Mouse (Mus musculus): ENCODE results near the gene Iffo1. TPM values are rescaled to one million over a fixed set of nuclear protein-coding genes. Genes with fewer than 3 reads are reported as not detected.

Gene Iffo1
- polyA plus RNA-seq, 1 experiment from 2014 or later: 10.4 TPM

GRCm38 (mm10) chr6:125186203-125186602 is 41.2 kb downstream of the Iffo1 start:
- H3K27ac ChIP-seq: no peak overlapping the region
- H3K36me3 ChIP-seq: peaks cover 88% of the 10 kb centered on the region
- no peaks in the 10 kb centered on the region for H3K27me3 ChIP-seq
- ATAC-seq (replicated peaks; ENCODE audit: low FRiP score): no peak
- peaks cover 10% of the 10 kb centered on the region for H3K4me1 ChIP-seq
- no peaks in the 10 kb centered on the region for H3K9me3 ChIP-seq (replicated peaks)
- no peak overlapping the region for H3K4me3 ChIP-seq (replicated peaks)
- H3K4me2 ChIP-seq: no peak overlapping the region
- 86% methylated on average over 10 of the region's 10 CpGs for WGBS
- no peak overlapping the region for H3K9ac ChIP-seq

- Histone ChIP-seq H3K4me1 (peaks cover 26% of the 10 kb centered on the region), H3K36me3 (peaks cover 67% of the 10 kb centered on the region), H3K4me2 (peak overlapping the region; percentile 71), H3K27ac (peak overlapping the region; percentile 100), H3K27me3 (no peaks in the 10 kb centered on the region), H3K9ac (peak overlapping the region; percentile 76), H3K9me3 (replicated peaks) (no peaks in the 10 kb centered on the region), H3K4me3 (replicated peaks) (peak overlapping the region; percentile 65)
- no peak for ATAC-seq (replicated peaks; ENCODE audit: low FRiP score)
Observed at GRCm38 (mm10) chr6:125190816-125191215, 45.8 kb downstream of the Iffo1 start.

GRCm38 (mm10) chr6:125191332-125192015 is 46.4 kb downstream of the Iffo1 start, which contains the start of the genes Ncapd2 and Mrpl51:
Gene Ncapd2, minus strand, starts transcription at chr6:125191701.
Gene Mrpl51, plus strand, starts transcription at chr6:125191801.
- Histone ChIP-seq H3K4me1 (peaks cover 26% of the 10 kb centered on the region), H3K27ac (peak within 1 kb of the TSS; percentile 100), H3K4me2 (peak within 1 kb of the TSS; percentile 71), H3K4me3 (replicated peaks) (peak within 1 kb of the TSS; percentile 65), H3K9me3 (replicated peaks) (no peaks in the 10 kb centered on the region), H3K36me3 (peaks cover 61% of the 10 kb centered on the region), H3K9ac (peak within 1 kb of the TSS; percentile 76), H3K27me3 (no peaks in the 10 kb centered on the region)
- WGBS: under 1% methylated on average over 54 of the region's 54 CpGs
- ATAC-seq (replicated peaks; ENCODE audit: low FRiP score): peak; percentile 97

GRCm38 (mm10) chr6:125192016-125192714 is 47.1 kb downstream of the Iffo1 start:
- peak overlapping the region; percentile 71 for H3K4me2 ChIP-seq
- H3K4me1 ChIP-seq: peaks cover 26% of the 10 kb centered on the region
- H3K27ac ChIP-seq: peak overlapping the region; percentile 100
- H3K36me3 ChIP-seq: peaks cover 54% of the 10 kb centered on the region
- peak overlapping the region; percentile 65 for H3K4me3 ChIP-seq (replicated peaks)
- H3K9me3 ChIP-seq (replicated peaks): no peaks in the 10 kb centered on the region
- no peaks in the 10 kb centered on the region for H3K27me3 ChIP-seq
- ATAC-seq (replicated peaks; ENCODE audit: low FRiP score): peak; percentile 95
- peak overlapping the region; percentile 76 for H3K9ac ChIP-seq
- under 1% methylated on average over 34 of the region's 34 CpGs for WGBS

GRCm38 (mm10) chr6:125192841-125193240 is 47.8 kb downstream of the Iffo1 start:
- Histone ChIP-seq H3K36me3 (peaks cover 47% of the 10 kb centered on the region), H3K4me2 (peak overlapping the region; percentile 71), H3K9me3 (replicated peaks) (no peaks in the 10 kb centered on the region), H3K27me3 (no peaks in the 10 kb centered on the region), H3K4me1 (peaks cover 26% of the 10 kb centered on the region), H3K4me3 (replicated peaks) (peak overlapping the region; percentile 65), H3K27ac (peak overlapping the region; percentile 100), H3K9ac (peak overlapping the region; percentile 76)
- WGBS: 38% methylated on average over 5 of the region's 5 CpGs
- ATAC-seq (replicated peaks; ENCODE audit: low FRiP score): no peak

- Histone ChIP-seq H3K27me3 (no peaks in the 10 kb centered on the region), H3K36me3 (peaks cover 42% of the 10 kb centered on the region), H3K4me2 (peak overlapping the region; percentile 71), H3K4me3 (replicated peaks) (no peak overlapping the region; the same call in 1 of the 2 replicates), H3K27ac (no peak overlapping the region), H3K9ac (no peak overlapping the region), H3K4me1 (peaks cover 26% of the 10 kb centered on the region), H3K9me3 (replicated peaks) (no peaks in the 10 kb centered on the region)
- WGBS: 51% methylated on average over 7 of the region's 7 CpGs
- no peak for ATAC-seq (replicated peaks; ENCODE audit: low FRiP score)
Observed at GRCm38 (mm10) chr6:125193390-125193789, 48.3 kb downstream of the Iffo1 start.

- no peak overlapping the region for H3K4me3 ChIP-seq (replicated peaks)
- H3K27me3 ChIP-seq: no peaks in the 10 kb centered on the region
- no peak overlapping the region for H3K4me2 ChIP-seq
- H3K27ac ChIP-seq: no peak overlapping the region
- 28% methylated on average over 1 of the region's 1 CpGs for WGBS
- peaks cover 16% of the 10 kb centered on the region for H3K4me1 ChIP-seq
- H3K9ac ChIP-seq: no peak overlapping the region
- no peaks in the 10 kb centered on the region for H3K9me3 ChIP-seq (replicated peaks)
- peaks cover 26% of the 10 kb centered on the region for H3K36me3 ChIP-seq
- no peak for ATAC-seq (replicated peaks; ENCODE audit: low FRiP score)
Observed at GRCm38 (mm10) chr6:125195541-125196075, 50.6 kb downstream of the Iffo1 start.

- Histone ChIP-seq H3K9ac (no peak overlapping the region), H3K9me3 (replicated peaks) (no peaks in the 10 kb centered on the region), H3K4me3 (replicated peaks) (no peak overlapping the region), H3K4me1 (peaks cover 16% of the 10 kb centered on the region), H3K36me3 (peaks cover 26% of the 10 kb centered on the region), H3K4me2 (no peak overlapping the region), H3K27me3 (no peaks in the 10 kb centered on the region), H3K27ac (no peak overlapping the region)
- no peak for ATAC-seq (replicated peaks; ENCODE audit: low FRiP score)
- WGBS: 61% methylated on average over 3 of the region's 3 CpGs
Observed at GRCm38 (mm10) chr6:125196301-125196700, 51.3 kb downstream of the Iffo1 start.

- peaks cover 16% of the 10 kb centered on the region for H3K4me1 ChIP-seq
- 82% methylated on average over 5 of the region's 5 CpGs for WGBS
- H3K36me3 ChIP-seq: peaks cover 26% of the 10 kb centered on the region
- no peaks in the 10 kb centered on the region for H3K27me3 ChIP-seq
- ATAC-seq (replicated peaks; ENCODE audit: low FRiP score): no peak
- no peak overlapping the region for H3K4me2 ChIP-seq
- no peak overlapping the region for H3K9ac ChIP-seq
- H3K4me3 ChIP-seq (replicated peaks): no peak overlapping the region
- no peak overlapping the region for H3K27ac ChIP-seq
- H3K9me3 ChIP-seq (replicated peaks): no peaks in the 10 kb centered on the region
Observed at GRCm38 (mm10) chr6:125197166-125197565, 52.1 kb downstream of the Iffo1 start.

GRCm38 (mm10) chr6:125210436-125210835 is 65.4 kb downstream of the Iffo1 start:
- no peaks in the 10 kb centered on the region for H3K9me3 ChIP-seq (replicated peaks)
- 87% methylated on average over 1 of the region's 1 CpGs for WGBS
- no peak for ATAC-seq (replicated peaks; ENCODE audit: low FRiP score)
- H3K4me3 ChIP-seq (replicated peaks): no peak overlapping the region
- no peaks in the 10 kb centered on the region for H3K36me3 ChIP-seq
- peaks cover 16% of the 10 kb centered on the region for H3K27me3 ChIP-seq
- H3K4me2 ChIP-seq: no peak overlapping the region
- H3K9ac ChIP-seq: no peak overlapping the region
- no peak overlapping the region for H3K27ac ChIP-seq
- H3K4me1 ChIP-seq: no peaks in the 10 kb centered on the region

All from kidney, embryonic 15.5 days (tissue).